Mouse (Mus musculus): ENCODE data around the gene Rhoj. TPM values are rescaled to one million over a fixed set of nuclear protein-coding genes. Genes with fewer than 3 reads are reported as not detected.
"Not testable (repeated sequence)": the region's sequence is repeated elsewhere in the genome, so short reads cannot be mapped to it uniquely, and the experiment has no call there.

The Rhoj gene
- total RNA-seq (2021) (10 to 100 TPM; 13.8 to 20.3 TPM), polyA plus RNA-seq (2012; rRNA removed) (17.6 and 21.5 TPM in 2 replicates)
- long read RNA-seq, transcript Rhoj-201 (5 exons, 2,350 nt): major isoform, 18 of 20 reads
- long read RNA-seq, partial matches to known transcripts: 1 of 20 reads
- long read RNA-seq, other reads (novel, unspliced or antisense): 1 of 20 reads

DNA sequence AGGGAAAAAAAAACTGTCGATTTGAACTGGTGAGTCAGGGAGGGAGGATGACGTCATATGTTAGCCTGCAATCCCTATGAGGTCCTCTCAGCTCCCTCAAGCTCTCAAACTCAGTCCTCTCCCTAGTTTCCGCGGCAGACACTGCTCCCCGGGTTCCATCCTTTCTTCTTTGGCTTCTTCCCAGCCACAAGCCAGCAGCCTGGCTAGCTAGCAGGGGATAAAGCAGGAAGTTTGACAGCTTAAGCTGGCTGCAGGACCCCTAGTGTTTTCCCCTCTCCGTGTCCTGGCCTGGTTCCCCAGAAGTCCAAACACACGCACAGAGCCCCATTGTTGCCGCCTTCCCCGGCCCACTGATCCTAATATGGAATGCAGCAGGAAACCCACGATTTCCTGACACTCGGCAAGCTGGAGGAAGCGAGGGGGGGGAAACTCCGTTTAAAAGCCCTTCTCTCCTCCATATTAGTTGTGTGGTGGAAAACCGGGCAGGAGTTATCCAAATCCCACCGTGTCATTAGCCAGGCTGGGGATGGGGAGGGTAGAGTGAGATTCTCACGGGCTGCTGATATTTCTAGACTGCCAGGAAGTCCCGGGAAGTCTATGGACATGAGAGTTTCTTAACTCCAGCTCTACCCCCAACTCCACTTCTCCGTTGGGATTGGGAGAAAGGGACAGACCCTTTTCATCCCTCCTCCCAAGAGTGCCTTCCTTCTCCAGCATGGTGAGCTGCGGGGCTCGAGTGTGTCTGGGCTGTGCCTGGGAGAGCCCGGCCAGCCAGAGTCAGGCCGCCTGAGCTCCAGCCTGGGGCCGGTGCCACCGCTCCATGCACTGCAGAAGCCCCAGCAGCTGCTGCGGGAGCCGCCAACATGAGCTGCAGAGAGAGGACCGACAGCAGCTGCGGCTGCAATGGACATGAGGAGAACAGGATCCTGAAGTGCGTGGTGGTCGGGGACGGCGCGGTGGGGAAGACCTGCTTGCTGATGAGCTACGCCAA lies at the start of gene Rhoj:
Rhoj (plus strand) TSS at position 362 of the 991 bp plus-strand sequence.
- DNase-seq: peak; percentile 75

DNA sequence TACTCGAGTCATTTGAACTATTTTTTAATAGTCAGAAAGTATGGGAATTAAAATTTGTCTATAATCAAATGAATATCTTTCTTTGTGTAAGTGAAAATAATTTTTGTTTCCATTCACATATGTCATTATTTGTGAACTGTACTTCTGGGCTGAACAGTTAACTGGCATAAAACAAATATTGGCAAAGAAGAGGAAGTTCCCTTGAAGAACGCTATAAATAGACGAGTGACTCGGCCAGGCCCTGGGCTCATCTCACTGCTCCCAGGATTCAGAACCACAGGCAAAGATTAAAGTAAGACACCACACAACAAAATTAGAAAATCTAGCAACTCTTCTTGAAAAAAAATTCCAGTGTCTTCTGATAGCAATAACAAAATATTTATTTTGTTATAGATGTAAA lies 36.4 kb upstream of the Rhoj start:
- DNase-seq: no peak

DNA sequence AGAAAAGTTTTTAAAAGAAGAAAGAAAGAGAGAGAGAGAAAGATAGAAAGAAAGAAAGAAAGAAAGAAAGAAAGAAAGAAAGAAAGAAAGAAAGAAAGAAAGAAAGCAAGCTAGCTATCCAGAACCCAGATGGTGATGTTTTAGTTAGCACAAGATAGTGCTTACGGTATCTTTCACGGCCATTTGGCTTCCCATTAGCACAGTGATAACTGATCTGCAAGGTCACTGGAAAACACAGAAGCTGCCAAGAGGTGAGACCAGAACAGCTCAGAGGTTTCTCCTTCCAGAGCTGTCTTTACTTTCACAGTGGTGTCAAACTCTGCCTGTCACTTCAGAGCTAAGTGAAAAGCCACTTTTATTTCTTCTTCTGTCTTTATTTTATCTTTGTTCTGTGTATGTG lies 32.4 kb upstream of the Rhoj start:
- no peak for DNase-seq

DNA sequence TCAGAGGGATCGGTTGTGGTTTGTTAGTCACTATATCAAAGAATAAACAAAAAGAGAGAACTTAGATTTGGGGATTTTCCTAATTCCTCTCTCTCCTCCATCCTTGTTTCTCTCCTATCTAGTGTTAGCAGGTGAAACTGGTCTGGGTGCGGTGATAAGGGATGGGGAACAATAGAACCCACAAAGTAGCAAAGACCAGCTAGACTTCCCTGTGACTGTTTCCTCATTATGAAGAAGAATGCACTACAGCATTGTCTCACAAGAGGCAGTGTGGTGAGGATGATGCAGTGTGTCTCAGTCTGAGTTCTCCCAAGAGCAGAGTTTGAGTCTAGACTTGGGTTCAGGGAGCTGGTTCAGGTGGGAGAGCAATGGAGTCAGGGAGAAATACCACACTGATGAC lies 30.7 kb upstream of the Rhoj start:
- DNase-seq: no peak

DNA sequence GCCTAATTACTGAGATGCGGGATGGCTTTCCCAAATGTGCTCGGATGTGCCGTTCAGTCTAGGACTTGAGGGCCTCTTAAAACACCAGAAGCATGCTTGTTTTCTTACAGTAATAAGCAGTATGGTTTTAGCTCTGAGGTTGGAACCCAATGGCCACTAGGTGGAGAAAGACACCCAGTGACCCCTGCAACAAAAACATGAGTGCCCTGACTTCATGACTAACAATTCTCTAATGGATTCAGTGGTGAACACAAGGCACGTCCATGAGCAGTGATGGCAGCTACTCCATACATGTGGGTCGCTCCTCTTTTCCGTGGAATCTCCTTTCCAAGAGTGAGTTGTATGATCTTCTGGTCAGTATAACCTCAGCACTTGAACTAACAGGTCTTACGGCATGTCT lies 27.6 kb upstream of the Rhoj start:
- DNase-seq: peak; percentile 19

DNA sequence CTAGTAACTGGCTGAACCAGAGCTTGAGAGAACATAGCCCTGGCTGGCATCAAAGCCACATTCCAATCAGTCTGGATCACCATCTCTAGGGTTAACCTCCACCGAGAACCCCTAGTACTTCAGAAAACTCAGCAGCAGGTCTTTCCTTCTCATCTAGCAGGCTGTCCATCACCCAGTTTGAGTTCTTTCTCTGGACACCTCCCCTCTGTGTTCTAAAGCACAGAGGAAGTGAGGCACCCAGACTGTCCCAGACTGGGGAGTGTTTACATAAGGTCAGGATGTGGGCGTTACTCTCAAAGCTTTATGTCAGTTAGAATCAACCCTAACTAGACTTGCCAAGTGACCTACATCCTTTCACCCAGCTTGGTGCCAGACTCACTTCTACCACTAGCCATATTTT lies 24.9 kb upstream of the Rhoj start:
- DNase-seq: no peak

DNA sequence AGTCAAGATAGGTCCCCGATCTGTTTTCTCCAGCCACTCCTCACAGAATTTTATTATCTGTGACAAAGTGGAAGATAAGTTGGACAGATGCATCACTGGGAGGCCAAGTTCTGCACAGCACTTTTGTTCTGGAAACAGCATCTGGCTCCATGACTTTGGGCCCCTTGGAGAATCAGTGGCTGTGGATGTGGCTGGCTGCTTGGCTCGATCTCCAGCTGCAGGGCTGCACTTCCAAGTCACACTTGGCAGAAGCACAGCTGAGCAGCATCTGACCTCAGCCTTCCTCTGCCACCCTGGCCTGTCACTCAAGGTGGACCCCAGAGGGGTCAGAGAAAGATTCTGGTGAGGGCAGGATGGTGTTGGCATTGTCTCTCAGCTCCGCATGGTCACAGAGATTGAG lies 22.0 kb upstream of the Rhoj start:
- no peak for DNase-seq

DNA sequence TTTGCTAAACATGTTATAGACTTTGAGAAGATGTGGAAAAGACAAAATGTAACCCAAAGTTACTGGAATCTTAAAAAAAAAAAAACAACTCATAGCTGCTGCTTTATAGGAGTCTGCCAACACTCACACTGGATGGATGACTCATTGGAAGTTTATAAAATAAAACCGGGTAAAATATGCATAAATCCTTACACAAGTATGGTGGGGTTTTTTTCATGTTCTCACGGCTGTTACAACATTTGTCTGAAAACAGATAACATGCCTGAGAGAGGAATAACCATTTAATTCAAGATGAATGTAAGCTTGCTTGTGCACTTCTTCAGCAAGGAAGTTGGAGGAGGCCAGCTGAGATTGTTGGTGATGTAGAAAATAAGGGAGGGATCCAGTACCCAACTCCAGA lies 17.6 kb upstream of the Rhoj start:
- DNase-seq: no peak

DNA sequence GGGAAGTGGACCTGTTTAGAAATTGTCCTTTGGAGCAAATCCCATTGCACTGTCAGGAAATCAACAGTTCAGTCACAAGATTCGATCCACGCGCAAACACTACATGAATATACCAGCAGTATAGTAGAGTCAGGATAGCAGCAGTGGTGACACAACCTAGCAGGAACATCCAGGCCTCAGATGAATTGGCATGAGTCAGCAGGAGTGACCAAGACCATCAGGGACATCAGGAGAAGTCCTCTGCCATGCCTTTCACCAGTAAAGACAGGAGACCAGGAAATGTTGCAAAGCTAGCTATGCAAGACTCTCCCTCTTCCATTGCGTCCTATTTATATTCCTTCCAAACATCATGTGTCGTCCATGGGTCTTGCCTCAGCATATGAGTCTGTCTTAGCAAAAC lies 16.6 kb upstream of the Rhoj start:
- DNase-seq: no peak

DNA sequence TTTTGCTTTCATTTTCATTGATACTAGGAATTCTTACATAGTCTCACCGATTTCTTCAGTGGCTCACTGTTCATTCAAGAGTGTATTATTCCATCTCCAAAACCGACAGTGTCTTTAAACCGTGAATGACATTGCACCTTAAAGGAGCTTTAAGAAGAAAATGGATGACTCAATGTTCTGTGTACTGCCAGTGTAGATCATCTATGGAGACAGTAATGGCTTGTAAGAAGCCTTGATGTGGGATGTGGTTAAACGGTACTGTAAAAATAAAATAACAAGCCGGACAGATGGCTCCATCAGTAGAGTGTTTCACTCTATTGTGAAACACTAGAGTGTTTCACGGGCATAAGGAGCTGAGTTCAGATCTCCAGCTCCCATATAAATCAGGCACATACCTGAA lies 15.2 kb upstream of the Rhoj start:
- DNase-seq: no peak

DNA sequence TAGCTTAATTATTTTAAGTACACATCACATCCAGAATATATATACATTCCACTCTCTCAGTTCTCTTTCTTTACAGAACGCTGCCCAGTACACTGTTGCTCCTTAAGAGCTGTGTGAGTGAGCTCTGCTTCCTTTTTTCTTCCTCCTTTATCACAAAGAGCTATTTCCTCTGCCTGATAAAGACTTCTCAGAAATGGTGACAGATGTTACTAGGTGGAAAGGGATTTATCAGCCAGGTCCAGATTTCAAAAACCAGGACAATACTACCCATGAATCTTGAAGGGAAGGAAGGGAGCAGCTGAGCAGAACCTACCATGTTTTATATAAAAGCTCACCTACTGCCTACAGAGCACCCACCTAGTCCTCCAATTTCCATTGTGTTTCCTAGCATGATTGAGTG lies 8.3 kb upstream of the Rhoj start:
- DNase-seq: no peak

DNA sequence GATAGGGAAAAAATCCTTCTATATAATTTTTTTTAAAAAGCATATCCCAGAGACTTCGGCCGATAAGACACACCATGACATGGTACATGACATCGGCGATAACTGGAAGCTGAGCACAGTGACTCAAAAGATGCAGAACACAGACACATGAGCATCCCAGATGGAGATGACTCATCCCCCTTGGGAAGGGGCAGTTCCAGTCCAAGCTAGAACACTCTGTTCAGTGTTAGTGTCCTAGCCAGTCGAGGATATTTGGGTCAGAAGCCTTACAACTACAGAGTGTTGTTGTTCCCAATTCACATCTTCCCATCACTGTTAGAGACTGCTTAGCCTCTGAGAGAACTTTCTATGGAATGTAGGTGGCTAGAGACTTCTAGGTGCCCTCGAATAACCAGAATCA lies 4.0 kb upstream of the Rhoj start:
- DNase-seq: peak; percentile 8

DNA sequence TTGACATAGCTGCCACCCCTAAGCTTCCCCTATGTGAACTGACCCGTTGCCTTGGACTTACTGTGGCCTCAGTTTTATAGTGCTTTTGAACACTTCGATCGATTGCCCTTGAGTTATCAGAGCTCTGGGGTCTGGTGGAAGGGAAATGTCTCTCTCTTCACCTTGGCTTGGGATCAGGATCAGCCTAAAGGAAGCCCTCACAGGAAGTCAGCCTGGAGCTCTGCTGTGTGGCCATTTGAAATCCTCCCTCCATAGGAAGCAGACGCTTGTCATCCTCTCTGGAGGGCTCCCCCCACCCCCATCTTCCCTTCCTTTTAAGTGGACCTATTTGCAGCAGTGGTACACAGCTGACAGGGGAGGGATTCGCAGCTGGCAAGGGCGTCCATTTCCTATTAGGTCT lies 1.6 kb downstream of the Rhoj start:
- DNase-seq: peak; percentile 48

DNA sequence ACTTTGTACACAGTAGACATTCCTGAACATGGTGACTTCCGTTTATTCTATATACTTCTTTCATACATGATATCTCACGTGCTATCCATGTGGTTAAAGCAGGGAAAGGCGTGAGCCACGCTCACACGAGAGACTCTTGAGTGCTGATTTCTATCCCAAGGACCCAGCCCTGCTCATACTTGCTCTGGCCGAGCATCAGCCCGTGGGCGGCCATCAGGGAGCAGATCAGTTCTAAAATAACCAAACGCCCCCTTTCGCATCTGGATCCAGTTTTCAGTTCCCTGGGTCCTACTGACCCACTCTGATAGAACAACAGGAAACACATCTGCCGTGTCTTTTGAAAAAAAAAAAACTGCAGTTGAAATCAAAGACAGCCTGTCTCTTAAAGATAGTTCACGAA lies 2.6 kb downstream of the Rhoj start:
- no peak for DNase-seq

DNA sequence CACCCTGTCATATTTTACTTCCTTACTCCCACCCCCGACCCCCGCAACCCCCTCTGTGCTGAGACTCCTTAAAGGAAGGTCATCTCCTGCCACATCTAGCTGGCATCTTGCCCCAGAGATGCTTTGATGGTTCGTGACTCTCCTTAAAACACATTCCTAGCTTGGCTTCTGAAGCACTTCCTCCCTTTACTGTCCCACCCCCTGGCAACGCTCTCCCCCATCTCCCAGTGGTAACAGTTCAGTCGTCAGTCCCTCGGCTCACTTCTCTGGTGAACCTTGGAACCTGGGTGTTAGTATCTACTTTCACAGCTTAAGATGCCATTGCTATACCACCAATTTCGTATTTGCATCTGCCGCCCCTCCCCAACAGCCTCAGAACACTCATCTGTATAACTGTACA lies 3.8 kb downstream of the Rhoj start:
- no peak for DNase-seq

DNA sequence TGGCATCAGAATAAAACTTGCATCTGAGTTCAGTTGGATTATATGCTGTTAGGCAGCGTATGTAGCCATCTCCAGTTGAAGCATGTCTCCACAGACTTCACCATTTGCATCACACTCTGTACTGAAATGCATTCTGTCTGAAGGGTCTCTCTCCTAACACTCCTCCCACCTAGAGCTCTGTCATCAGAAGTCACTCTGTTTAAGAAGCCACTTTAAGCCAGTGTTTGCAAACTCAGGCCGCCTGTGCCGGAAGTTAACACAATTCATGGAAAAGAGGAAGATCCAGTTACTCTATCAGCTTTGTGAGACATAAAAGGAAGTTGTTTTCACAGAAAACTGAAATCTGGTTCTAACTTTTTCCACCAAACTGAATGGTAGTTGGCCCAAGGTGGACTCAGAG lies 5.9 kb downstream of the Rhoj start:
- no peak for DNase-seq

DNA sequence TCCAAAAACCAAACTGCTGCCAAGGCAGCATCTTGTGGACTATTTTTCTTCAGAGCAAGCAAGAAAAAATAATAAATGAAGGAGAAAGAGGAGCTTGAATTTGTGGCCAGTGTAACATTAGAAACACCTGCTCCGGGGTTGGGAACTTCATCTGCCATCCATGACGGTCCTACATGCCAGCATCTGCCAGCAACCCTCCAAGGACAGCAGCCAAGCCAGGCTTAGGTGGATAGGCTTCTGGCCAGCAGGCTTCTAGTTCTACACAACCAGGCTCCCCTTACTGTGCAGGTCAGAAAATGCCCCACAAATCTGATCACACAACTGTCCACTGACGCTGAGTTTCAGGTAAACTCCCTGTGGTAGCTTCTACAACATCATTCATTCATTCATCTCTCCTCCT lies 7.7 kb downstream of the Rhoj start:
- DNase-seq: no peak

DNA sequence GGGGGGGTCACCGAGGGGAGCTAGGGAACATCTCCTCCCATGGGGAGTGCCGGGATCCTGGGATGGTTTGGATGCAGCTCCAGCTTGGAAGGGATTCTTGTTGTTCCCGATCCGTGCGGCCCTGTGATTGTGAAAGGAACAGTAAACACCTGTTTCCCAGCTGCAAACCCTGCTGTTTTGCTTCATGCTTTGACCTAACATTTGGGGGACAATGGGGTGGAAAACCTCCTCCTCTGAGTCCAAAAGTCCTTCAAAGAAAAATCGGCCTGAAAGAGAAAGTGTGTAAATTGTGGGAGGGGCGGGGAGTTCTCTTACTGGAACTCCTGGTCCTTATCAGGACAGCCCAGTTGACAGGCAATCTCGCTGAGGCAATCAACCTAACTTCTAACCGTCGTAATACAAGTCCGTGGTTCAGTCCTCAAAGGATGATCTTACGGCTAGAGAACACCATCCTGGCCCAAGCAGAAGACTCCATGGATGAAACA lies 12.4 kb downstream of the Rhoj start:
- DNase-seq: no peak

DNA sequence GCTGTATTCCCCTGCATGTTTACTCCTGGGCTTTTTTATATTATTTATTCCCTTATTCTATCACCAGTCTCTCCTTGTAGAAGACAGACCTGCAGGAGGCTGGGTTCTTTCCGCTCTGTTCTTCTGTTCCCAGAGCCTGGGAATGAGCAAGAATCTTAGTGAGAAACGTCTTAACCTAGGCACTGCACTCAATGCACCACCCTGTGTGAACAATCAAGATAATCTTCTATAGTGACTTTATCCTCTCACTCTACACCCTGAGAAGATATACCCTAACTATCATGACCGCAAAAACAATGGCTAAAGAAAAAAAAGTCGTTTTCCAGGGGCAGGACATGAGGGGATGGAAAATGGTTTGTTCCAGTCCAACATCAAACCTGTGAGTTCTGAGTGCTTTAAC lies 13.1 kb downstream of the Rhoj start:
- no peak for DNase-seq

DNA sequence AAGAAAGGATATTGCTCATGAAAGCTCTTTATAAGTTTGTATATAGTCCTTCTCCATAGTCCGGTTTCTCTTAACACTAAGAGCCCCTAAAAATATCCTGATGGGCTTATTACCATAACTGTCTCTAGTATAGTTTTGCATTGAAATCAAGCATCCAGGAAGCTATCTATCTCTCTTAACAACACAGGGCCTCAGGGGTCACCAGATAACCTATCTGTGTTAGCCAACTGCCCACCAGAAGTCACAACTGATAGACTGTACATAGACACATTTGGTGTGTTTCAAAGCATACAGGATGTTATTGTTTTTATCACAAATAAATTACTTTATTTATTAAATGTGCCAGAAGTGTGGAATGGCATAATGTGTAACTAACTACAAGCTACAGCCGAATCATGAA lies 21.1 kb downstream of the Rhoj start:
- no peak for DNase-seq

DNA sequence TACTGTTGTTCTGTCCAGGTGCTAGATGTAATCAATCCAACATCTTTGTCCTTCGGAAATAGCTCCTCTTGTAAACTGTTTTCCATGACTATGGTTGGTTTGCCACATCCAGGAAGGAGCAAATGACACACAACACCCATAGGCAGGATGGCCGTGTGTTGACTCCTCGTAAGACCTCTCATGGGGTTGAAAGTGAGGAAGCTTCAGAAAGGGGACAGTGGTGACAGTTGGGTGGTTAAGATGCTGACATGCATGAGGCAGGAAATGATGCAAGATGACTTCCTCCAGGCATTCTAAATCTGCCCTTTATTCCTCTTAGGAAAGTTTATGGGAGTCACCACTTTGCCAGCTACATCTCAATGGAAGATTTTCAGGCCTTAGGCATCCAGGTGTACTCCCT lies 31.8 kb downstream of the Rhoj start:
- DNase-seq: no peak

DNA sequence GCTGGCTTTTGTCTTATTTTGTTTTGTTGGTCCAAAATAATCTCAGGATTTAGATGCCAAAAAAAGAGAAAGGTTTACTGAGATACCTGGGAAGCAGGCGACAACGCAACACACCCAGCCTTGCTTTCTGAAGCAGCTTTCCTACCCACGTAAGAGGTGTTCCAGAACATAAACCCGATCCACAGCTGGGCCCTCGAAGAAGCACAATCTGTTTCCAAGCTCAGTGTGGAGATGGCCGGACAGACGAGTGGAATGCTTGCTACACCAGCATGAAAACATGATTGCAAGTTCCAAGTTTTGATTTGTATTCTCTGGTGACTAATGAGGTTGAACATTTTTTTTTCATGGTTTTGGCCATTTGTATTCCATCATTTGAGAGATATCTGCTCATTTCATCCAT lies 32.2 kb downstream of the Rhoj start:
- no peak for DNase-seq

DNA sequence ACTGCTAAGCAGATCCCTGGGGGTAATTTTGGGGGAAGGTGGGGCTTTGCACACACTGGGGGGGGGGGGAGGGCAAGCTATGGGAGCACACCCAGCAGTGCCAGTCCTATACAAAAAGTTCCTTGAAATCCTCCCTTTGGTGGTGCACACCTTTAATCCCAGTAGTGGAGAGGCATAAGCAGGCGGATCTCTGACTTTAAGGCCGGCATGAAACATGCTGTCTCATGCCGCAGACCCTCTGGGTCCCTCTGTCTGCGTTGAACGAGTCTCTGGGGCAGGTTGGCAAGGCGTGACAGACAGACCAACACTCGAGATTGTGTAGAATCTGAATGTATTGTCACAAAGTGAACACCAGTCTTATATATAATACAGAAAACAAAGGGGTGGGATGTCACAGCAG lies 40.4 kb downstream of the Rhoj start:
- DNase-seq: no peak

DNA sequence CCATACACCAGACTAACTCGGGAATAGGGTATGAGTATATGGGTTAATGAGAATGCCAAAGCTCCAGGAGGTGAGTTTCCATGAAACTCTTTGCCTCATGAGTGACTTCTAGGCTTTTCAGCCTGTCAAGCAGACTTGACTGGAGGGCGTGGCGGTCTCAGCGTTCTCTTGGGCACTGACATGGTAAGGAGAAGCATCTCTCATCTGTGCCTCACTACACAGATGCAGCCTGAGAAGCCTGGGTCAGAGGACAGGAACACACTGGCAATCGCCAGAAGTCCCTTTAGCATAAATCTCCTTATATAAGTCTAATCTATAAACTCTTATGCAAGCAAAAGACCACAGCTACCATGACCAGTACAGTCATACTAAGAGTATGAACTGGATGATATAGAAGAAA lies 41.4 kb downstream of the Rhoj start:
- DNase-seq: not testable (repeated sequence)

Measured in adrenal gland, adult 2 months (tissue).